Mouse (Mus musculus): ENCODE measurements around the gene Bpifb9b. TPM values are rescaled to one million over a fixed set of nuclear protein-coding genes. Genes with fewer than 3 reads are reported as not detected.
"Not testable (repeated sequence)": the region's sequence is repeated elsewhere in the genome, so short reads cannot be mapped to it uniquely, and the experiment has no call there.

The Bpifb9b gene
- polyA plus RNA-seq (2015; fragmentation: Nextera tagmentation; extraction: Ambion mirVana) = not detected in 2 replicates

- WGBS = 80% methylated on average over 4 of the region's 4 CpGs
- H3K9me3 ChIP-seq; H3K36me3 ChIP-seq; H3K4me1 ChIP-seq; H3K9ac ChIP-seq; H3K4me2 ChIP-seq; H3K27me3 ChIP-seq; H3K27ac ChIP-seq; ATAC-seq (ENCODE audit: insufficient number of reproducible peaks, low FRiP score, low TSS enrichment, low read depth); H3K4me3 ChIP-seq: not testable (repeated sequence)
Measured at GRCm38 (mm10) chr2:154306927-154307326, at the start of gene Bpifb9b. Bpifb9b (plus strand) TSS chr2:154307227.

GRCm38 (mm10) chr2:154257554-154257953 is 49.5 kb upstream of the Bpifb9b start, which contains the start of gene Bpifb9a:
Bpifb9a (plus strand) TSS chr2:154257854.
- not testable (repeated sequence) for H3K27ac ChIP-seq; H3K4me1 ChIP-seq; H3K27me3 ChIP-seq; ATAC-seq (ENCODE audit: insufficient number of reproducible peaks, low FRiP score, low TSS enrichment, low read depth); H3K4me3 ChIP-seq; H3K4me2 ChIP-seq; H3K9me3 ChIP-seq; H3K36me3 ChIP-seq; H3K9ac ChIP-seq
- 79% methylated on average over 5 of the region's 5 CpGs for WGBS

- H3K4me2 ChIP-seq; H3K4me3 ChIP-seq; H3K4me1 ChIP-seq; H3K27me3 ChIP-seq; H3K27ac ChIP-seq; ATAC-seq (ENCODE audit: insufficient number of reproducible peaks, low FRiP score, low TSS enrichment, low read depth); H3K36me3 ChIP-seq; H3K9me3 ChIP-seq; H3K9ac ChIP-seq: not testable (repeated sequence)
- WGBS = 84% methylated on average over 3 of the region's 3 CpGs
Measured at GRCm38 (mm10) chr2:154264397-154264796, 42.6 kb upstream of the Bpifb9b start.

- not testable (repeated sequence) for H3K9ac ChIP-seq; H3K4me1 ChIP-seq; H3K27ac ChIP-seq; H3K36me3 ChIP-seq; H3K4me3 ChIP-seq; H3K27me3 ChIP-seq; ATAC-seq (ENCODE audit: insufficient number of reproducible peaks, low FRiP score, low TSS enrichment, low read depth); H3K4me2 ChIP-seq; H3K9me3 ChIP-seq
- 81% methylated on average over 3 of the region's 3 CpGs for WGBS
Measured at GRCm38 (mm10) chr2:154291866-154292265, 15.2 kb upstream of the Bpifb9b start.

GRCm38 (mm10) chr2:154292833-154293232 is 14.2 kb upstream of the Bpifb9b start:
- no peaks in the 10 kb centered on the region for H3K9me3 ChIP-seq
- no peaks in the 10 kb centered on the region for H3K27me3 ChIP-seq
- no peak overlapping the region for H3K27ac ChIP-seq
- H3K4me1 ChIP-seq = no peaks in the 10 kb centered on the region
- 58% methylated on average over 1 of the region's 1 CpGs for WGBS
- H3K4me3 ChIP-seq = no peak overlapping the region
- H3K4me2 ChIP-seq = no peak overlapping the region
- no peak for ATAC-seq (ENCODE audit: insufficient number of reproducible peaks, low FRiP score, low TSS enrichment, low read depth)
- H3K9ac ChIP-seq = no peak overlapping the region
- no peaks in the 10 kb centered on the region for H3K36me3 ChIP-seq

- WGBS = 2% methylated on average over 10 of the region's 10 CpGs
- not testable (repeated sequence) for H3K27ac ChIP-seq; H3K9me3 ChIP-seq; H3K4me2 ChIP-seq; H3K36me3 ChIP-seq; H3K4me1 ChIP-seq; H3K9ac ChIP-seq; H3K4me3 ChIP-seq; H3K27me3 ChIP-seq; ATAC-seq (ENCODE audit: insufficient number of reproducible peaks, low FRiP score, low TSS enrichment, low read depth)
Measured at GRCm38 (mm10) chr2:154294746-154295145, 12.3 kb upstream of the Bpifb9b start.

GRCm38 (mm10) chr2:154300496-154300895 is 6.5 kb upstream of the Bpifb9b start:
- Histone ChIP-seq H3K27me3 (no peaks in the 10 kb centered on the region), H3K4me2 (no peak overlapping the region), H3K4me3 (no peak overlapping the region), H3K4me1 (no peaks in the 10 kb centered on the region), H3K9ac (no peak overlapping the region), H3K27ac (no peak overlapping the region), H3K9me3 (no peaks in the 10 kb centered on the region), H3K36me3 (no peaks in the 10 kb centered on the region)
- 25% methylated on average over 1 of the region's 1 CpGs for WGBS
- ATAC-seq (ENCODE audit: insufficient number of reproducible peaks, low FRiP score, low TSS enrichment, low read depth) = no peak

GRCm38 (mm10) chr2:154301763-154302162 is 5.3 kb upstream of the Bpifb9b start:
- Histone ChIP-seq H3K27me3 (no peaks in the 10 kb centered on the region), H3K4me1 (no peaks in the 10 kb centered on the region), H3K9me3 (no peaks in the 10 kb centered on the region), H3K4me3 (no peak overlapping the region), H3K27ac (no peak overlapping the region), H3K4me2 (no peak overlapping the region), H3K9ac (no peak overlapping the region), H3K36me3 (no peaks in the 10 kb centered on the region)
- no peak for ATAC-seq (ENCODE audit: insufficient number of reproducible peaks, low FRiP score, low TSS enrichment, low read depth)
- WGBS = 74% methylated on average over 3 of the region's 3 CpGs

- not testable (repeated sequence) for H3K9ac ChIP-seq; ATAC-seq (ENCODE audit: insufficient number of reproducible peaks, low FRiP score, low TSS enrichment, low read depth); H3K4me3 ChIP-seq; H3K9me3 ChIP-seq; H3K36me3 ChIP-seq; H3K4me2 ChIP-seq; H3K4me1 ChIP-seq; H3K27me3 ChIP-seq; H3K27ac ChIP-seq
- WGBS = 74% methylated on average over 1 of the region's 3 CpGs
Measured at GRCm38 (mm10) chr2:154304604-154305003, 2.4 kb upstream of the Bpifb9b start.

GRCm38 (mm10) chr2:154313771-154314170 is 6.7 kb downstream of the Bpifb9b start:
- not testable (repeated sequence) for H3K36me3 ChIP-seq; H3K4me2 ChIP-seq; H3K9ac ChIP-seq; H3K27me3 ChIP-seq; H3K4me3 ChIP-seq; H3K9me3 ChIP-seq; ATAC-seq (ENCODE audit: insufficient number of reproducible peaks, low FRiP score, low TSS enrichment, low read depth); H3K4me1 ChIP-seq; H3K27ac ChIP-seq
- 75% methylated on average over 5 of the region's 5 CpGs for WGBS

- no peak overlapping the region for H3K4me3 ChIP-seq
- H3K9ac ChIP-seq = no peak overlapping the region
- H3K36me3 ChIP-seq = no peaks in the 10 kb centered on the region
- no peak for ATAC-seq (ENCODE audit: insufficient number of reproducible peaks, low FRiP score, low TSS enrichment, low read depth)
- no peaks in the 10 kb centered on the region for H3K9me3 ChIP-seq
- no peak overlapping the region for H3K4me2 ChIP-seq
- no peaks in the 10 kb centered on the region for H3K4me1 ChIP-seq
- H3K27ac ChIP-seq = no peak overlapping the region
- WGBS = 79% methylated on average over 3 of the region's 3 CpGs
- no peaks in the 10 kb centered on the region for H3K27me3 ChIP-seq
Measured at GRCm38 (mm10) chr2:154326852-154327251, 19.8 kb downstream of the Bpifb9b start.

GRCm38 (mm10) chr2:154335572-154335971 is 28.5 kb downstream of the Bpifb9b start:
- 84% methylated on average over 4 of the region's 4 CpGs for WGBS
- H3K4me3 ChIP-seq = no peak overlapping the region
- no peaks in the 10 kb centered on the region for H3K9me3 ChIP-seq
- no peak overlapping the region for H3K27ac ChIP-seq
- peaks cover 8% of the 10 kb centered on the region for H3K36me3 ChIP-seq
- no peaks in the 10 kb centered on the region for H3K4me1 ChIP-seq
- H3K9ac ChIP-seq = no peak overlapping the region
- no peak for ATAC-seq (ENCODE audit: insufficient number of reproducible peaks, low FRiP score, low TSS enrichment, low read depth)
- H3K4me2 ChIP-seq = no peak overlapping the region
- no peaks in the 10 kb centered on the region for H3K27me3 ChIP-seq

- ATAC-seq (ENCODE audit: insufficient number of reproducible peaks, low FRiP score, low TSS enrichment, low read depth) = no peak
- no peak overlapping the region for H3K4me3 ChIP-seq
- H3K27me3 ChIP-seq = no peaks in the 10 kb centered on the region
- H3K36me3 ChIP-seq = peaks cover 22% of the 10 kb centered on the region
- no peak overlapping the region for H3K9ac ChIP-seq
- H3K27ac ChIP-seq = no peak overlapping the region
- H3K9me3 ChIP-seq = no peaks in the 10 kb centered on the region
- H3K4me1 ChIP-seq = no peaks in the 10 kb centered on the region
- H3K4me2 ChIP-seq = no peak overlapping the region
- 66% methylated on average over 1 of the region's 1 CpGs for WGBS
Measured at GRCm38 (mm10) chr2:154338161-154338560, 31.1 kb downstream of the Bpifb9b start.

Data from limb, embryonic 15.5 days (tissue).